Mouse (Mus musculus): ENCODE results near the gene Mfn1. TPM values are rescaled to one million over a fixed set of nuclear protein-coding genes. Genes with fewer than 3 reads are reported as not detected.

Gene Mfn1
- polyA plus RNA-seq (2012; rRNA removed) = 40.2 and 56.0 TPM in 2 replicates

- peak; percentile 90 for DNase-seq (ENCODE audit: low spot score)
These were observed at the start of gene Mfn1 for GRCm38 (mm10) chr3:32529303-32529898. Gene Mfn1, plus strand, starts transcription at chr3:32529465.

- no peak for DNase-seq (ENCODE audit: low spot score)
These were observed 49.3 kb upstream of the Mfn1 start for GRCm38 (mm10) chr3:32479961-32480360.

GRCm38 (mm10) chr3:32483035-32483434 is 46.2 kb upstream of the Mfn1 start:
- DNase-seq (ENCODE audit: low spot score) = no peak

GRCm38 (mm10) chr3:32486543-32486942 is 42.7 kb upstream of the Mfn1 start:
- no peak for DNase-seq (ENCODE audit: low spot score)

- no peak for DNase-seq (ENCODE audit: low spot score)
These were observed 41.1 kb upstream of the Mfn1 start for GRCm38 (mm10) chr3:32488172-32488571.

GRCm38 (mm10) chr3:32490076-32490927 is 39.0 kb upstream of the Mfn1 start:
- DNase-seq (ENCODE audit: low spot score) = no peak

GRCm38 (mm10) chr3:32490928-32491315 is 38.3 kb upstream of the Mfn1 start:
- DNase-seq (ENCODE audit: low spot score) = no peak

GRCm38 (mm10) chr3:32492097-32493090 is 36.9 kb upstream of the Mfn1 start, which contains the start of gene Kcnmb3:
Gene Kcnmb3, minus strand, starts transcription at chr3:32492231.
- no peak for DNase-seq (ENCODE audit: low spot score)

GRCm38 (mm10) chr3:32494387-32495087 is 34.7 kb upstream of the Mfn1 start:
- no peak for DNase-seq (ENCODE audit: low spot score)

GRCm38 (mm10) chr3:32495088-32495770 is 34.0 kb upstream of the Mfn1 start:
- DNase-seq (ENCODE audit: low spot score) = no peak

- no peak for DNase-seq (ENCODE audit: low spot score)
These were observed 33.2 kb upstream of the Mfn1 start for GRCm38 (mm10) chr3:32495856-32496710.

- DNase-seq (ENCODE audit: low spot score) = no peak
These were observed 32.6 kb upstream of the Mfn1 start for GRCm38 (mm10) chr3:32496711-32497070.

GRCm38 (mm10) chr3:32500346-32500745 is 28.9 kb upstream of the Mfn1 start:
- no peak for DNase-seq (ENCODE audit: low spot score)

GRCm38 (mm10) chr3:32505841-32506240 is 23.4 kb upstream of the Mfn1 start:
- DNase-seq (ENCODE audit: low spot score) = no peak

- DNase-seq (ENCODE audit: low spot score) = no peak
These were observed 22.7 kb upstream of the Mfn1 start for GRCm38 (mm10) chr3:32506366-32507225.

- no peak for DNase-seq (ENCODE audit: low spot score)
These were observed 20.5 kb upstream of the Mfn1 start for GRCm38 (mm10) chr3:32508666-32509324.

- DNase-seq (ENCODE audit: low spot score) = no peak
These were observed 19.5 kb upstream of the Mfn1 start, which contains the start of gene Zfp639 for GRCm38 (mm10) chr3:32509496-32510374. Gene Zfp639, plus strand, starts transcription at chr3:32510259.
